Mouse (Mus musculus) 3134 (cell line): ENCODE results near the gene Gm17359.

ENCODE experiments used
- DNase-seq: peaks from one replicate; pipeline ENCODE4 v3.0.0-alpha.2; 2011; ENCODE audit warnings: low spot score; ENCODE audit not compliant: insufficient read length; ENCODE audit errors: extremely low read depth

Gm17359 gene

GRCm38 (mm10) chr3:79342961-79343735 is 6.7 kb downstream of the Gm17359 start:
- DNase-seq: no peak

DNA sequence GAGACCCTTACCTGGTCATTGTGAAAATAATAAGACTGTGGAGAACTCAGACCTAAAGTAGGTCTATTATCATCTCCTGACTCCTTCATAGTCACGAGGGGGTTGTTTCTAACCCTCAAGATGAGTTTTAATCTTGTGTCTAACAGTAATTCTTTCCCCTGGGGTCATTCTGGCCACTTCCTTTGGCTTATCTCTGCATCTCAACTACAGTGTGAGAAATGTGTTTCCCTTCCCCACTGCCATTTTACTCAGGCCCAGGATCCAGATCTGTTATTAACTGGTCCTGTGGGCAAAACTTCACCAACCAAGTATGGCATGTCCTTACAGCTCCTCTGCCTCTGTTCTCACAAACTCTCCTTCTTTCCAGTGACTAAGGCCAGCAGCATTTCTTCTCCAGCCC is 12.8 kb downstream of the Gm17359 start:
- no peak for DNase-seq

DNA sequence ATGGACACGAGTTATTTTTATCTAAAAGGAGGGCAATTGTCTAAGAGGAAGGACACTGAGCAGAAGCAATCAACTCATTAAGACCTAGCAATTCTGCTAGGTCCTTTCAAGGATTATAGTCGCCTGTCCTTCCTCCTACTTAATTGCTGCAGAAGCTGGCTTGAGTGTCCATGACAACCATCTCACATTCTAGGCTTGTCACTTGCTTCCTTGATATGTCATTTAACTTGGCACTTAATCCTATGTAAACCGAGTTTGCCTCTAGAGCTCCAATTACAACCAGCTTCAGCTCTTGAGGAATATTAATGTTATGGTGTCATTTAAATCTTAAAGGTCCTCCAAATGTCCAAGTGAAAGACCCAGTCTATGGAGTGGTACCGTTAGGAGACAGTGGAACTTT is 22.3 kb downstream of the Gm17359 start:
- DNase-seq: no peak

DNA sequence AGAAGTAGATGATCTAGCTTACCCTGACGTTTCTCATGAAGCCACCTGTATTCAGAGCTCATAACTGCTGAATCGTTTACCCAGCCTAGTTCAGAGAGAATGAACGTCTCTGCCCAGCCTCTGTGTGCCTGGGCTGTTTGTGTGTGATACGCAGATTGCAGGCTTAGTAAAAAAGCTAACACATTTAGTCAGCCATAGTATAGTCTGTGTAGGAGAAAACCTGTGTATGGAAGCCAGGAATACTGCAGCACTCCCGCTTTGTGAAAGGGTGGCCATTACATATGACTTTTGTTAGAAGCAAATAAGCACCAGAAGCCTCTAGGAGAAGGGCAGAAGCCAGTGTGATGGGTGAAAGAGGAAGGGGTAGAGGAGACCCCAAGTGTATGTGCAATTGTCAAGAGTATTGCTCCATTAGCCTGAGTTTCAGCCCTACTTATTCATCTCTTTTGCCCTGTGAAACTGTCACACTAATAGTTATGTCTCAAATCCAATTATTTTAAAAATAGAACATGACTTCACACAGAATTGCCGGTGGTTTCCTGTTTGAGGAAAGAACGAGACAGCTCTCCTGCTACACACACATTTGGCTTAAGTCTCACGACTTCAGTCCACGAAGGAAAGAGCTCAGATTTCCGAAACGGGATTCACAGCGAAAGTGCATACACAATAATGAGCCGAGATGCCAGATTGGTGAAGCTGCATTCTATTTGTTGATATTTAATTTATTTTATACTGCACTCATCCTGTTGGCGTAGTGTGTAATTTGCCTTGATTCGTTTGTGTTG is 24.0 kb downstream of the Gm17359 start:
- DNase-seq: no peak

GRCm38 (mm10) chr3:79366098-79366497 is 29.6 kb downstream of the Gm17359 start:
- no peak for DNase-seq

GRCm38 (mm10) chr3:79368306-79368705 is 31.8 kb downstream of the Gm17359 start:
- no peak for DNase-seq

- no peak for DNase-seq
Measured at GRCm38 (mm10) chr3:79370385-79370929, 34.0 kb downstream of the Gm17359 start.

GRCm38 (mm10) chr3:79371506-79372195 is 35.2 kb downstream of the Gm17359 start:
- DNase-seq: no peak

DNA sequence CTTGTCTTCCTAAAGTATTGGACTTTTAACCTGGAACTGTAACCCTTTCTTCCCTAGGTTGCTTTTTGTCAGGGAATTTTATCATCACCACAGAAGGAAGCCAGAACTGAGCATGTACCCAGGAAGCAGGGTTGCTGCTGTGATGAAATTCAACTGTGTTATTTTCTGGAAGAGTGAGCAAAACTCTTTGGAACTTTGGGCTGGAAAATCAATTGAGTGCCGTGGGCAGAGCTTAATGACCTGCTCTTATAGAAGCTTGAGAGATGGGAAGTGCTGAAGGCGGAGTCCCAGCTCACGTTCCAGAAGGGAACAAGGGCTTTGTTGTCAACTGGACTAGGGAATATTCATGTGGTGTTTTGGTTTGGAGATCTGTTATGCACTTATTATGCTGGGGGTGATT is 37.5 kb downstream of the Gm17359 start:
- no peak for DNase-seq

DNA sequence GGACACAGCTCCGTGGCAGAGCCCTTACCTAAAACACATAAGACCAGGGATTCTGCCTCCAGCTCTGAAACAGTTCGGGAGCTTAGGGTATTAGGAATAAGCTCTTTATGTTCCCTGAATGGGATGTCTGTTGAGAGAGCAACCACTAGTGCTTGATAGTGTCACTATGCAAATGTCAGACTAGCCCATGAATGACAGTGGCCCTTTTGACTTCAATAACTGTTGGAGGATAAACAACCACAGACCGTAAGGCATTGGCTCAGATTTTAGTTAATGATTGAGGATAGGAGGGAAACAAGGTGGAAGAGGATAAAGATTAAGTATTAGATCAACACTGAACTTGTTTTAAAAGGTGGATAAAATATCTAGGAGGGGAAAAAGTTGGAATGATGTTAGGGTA is 41.6 kb downstream of the Gm17359 start:
- no peak for DNase-seq

- DNase-seq: no peak
Measured at GRCm38 (mm10) chr3:79379255-79379836, 42.9 kb downstream of the Gm17359 start.

DNA sequence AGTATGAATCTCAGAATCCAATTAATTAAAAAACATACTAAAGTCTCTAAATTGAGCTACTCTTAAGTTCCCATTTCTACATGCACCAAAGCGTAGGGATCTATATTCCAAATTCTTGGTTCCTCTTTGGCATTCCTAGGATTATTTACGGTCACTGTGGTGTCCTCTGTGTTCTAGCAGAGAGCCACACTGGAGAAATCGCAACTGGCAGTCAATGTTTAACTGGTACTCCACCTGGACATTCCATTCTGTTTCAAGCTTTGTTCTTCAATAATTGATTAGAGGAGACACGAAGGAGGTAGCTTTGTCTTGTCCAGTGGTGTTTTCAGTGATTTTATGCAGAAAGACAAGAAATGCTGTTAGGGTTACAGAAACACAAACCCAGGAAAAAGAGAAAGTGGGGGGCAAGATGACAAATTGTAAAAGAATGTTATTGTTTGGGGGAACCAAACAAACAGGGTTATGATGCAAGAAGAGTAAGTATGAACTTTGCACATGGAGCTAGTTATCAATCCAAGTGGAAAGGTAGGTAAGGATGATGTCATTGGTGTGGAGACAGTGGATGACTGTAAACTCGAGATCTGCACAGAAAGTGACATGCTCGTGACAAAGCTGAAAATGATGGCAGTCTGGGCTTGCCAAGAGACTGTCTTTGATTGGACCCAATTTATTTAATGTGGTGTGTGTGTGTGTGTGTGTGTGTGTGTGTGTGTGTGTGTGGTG is 43.6 kb downstream of the Gm17359 start:
- no peak for DNase-seq

- DNase-seq: no peak
Measured at GRCm38 (mm10) chr3:79381398-79381797, 44.9 kb downstream of the Gm17359 start.

- DNase-seq: no peak
Measured at GRCm38 (mm10) chr3:79385434-79386029, 49.1 kb downstream of the Gm17359 start.

- DNase-seq: no peak
Measured at GRCm38 (mm10) chr3:79389081-79389480, 52.6 kb downstream of the Gm17359 start.

GRCm38 (mm10) chr3:79400552-79400951 is 64.1 kb downstream of the Gm17359 start:
- DNase-seq: no peak

GRCm38 (mm10) chr3:79402056-79402455 is 65.6 kb downstream of the Gm17359 start:
- DNase-seq: no peak

DNA sequence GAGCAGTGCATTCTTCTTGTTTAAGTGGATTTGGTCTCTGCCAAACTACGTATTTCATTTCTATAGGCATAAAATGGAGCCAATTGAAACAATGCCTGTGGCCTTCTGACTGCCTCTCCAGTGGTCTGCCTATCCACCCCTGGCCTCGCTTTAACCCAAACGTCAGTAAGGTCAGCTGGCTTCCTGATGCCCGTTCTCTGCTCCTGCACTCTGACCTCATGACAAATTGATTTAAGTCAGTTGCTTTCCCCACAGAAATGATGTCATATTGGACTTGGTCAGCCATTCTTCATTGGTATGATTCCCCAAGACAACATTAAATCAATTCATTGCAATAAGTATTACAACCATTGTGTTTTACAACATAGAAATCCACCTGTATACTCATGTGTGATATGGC is 72.1 kb downstream of the Gm17359 start:
- DNase-seq: no peak

DNA sequence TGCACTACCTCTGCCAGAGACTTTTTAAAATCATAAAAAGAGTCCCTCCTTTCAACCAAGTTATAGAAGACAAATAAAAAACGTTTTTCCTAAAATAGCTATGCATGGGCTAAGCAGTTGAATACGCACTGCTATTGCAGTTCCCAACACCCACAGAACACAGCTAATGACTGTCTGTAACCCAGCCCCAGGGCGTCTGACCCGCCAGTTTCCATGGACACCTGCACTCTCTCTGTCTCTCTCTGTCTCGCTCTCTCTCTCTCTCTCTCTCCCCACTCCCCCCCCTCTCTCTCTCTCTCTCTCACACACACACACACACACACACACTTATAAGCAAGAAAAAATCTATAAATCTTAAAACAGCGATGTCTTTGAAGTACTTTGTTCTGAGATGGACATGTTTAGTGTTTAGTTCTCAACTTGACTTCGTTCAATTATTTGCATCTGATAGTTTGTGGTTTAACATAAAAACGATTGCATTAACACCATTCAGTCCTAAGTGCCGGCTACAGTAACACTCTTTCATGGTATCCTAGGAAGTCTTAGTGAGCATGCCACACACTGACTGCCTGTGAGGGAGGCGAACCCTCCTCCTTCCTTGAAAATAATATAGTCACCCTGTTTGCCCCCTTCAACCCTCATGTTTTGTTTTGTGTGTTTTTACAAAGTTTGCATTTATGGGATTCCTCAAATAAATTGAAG is 73.6 kb downstream of the Gm17359 start:
- DNase-seq: no peak
